Mouse (Mus musculus) CH12.LX (cell line): ENCODE measurements at regions not wholly inside any gene's neighbourhood (a gene's known extent, or its start where the extent isn't known, plus 50 kb on each side); places are given as distances from the start of the nearest gene placed in this dataset.

Experiments
- DNase-seq: peaks from one replicate; pipeline ENCODE4 v3.0.0-alpha.2; 2013; ENCODE audit errors: extremely low read depth
- H3K27ac ChIP-seq: 2 replicates; pipeline ENCODE4 v1.5.1; 2012; ENCODE audit warnings: low read depth, mild to moderate bottlenecking, control low read depth, moderate library complexity; ENCODE audit not compliant: insufficient read depth
- H3K27me3 ChIP-seq: replicated peaks from 2 replicates; pipeline ENCODE3; 2012; ENCODE audit warnings: inconsistent platforms
- H3K36me3 ChIP-seq, 2 experiments: replicated peaks in 1 of 2; 2 replicates each; pipeline versions ENCODE3 to v1.6.1; 2012; ENCODE audit warnings: inconsistent platforms in 1 of 2, low read length in 1 of 2, mild to moderate bottlenecking in 1 of 2, mixed read lengths in 1 of 2, moderate library complexity in 1 of 2; ENCODE audit not compliant: control insufficient read depth in 1 of 2, insufficient read depth in 1 of 2
- H3K4me1 ChIP-seq, 2 experiments: 2 replicates each; pipeline ENCODE4 v1.6.1; 2012; ENCODE audit warnings: inconsistent platforms in 1 of 2, moderate library complexity in 1 of 2; ENCODE audit not compliant: insufficient read depth in 2 of 2, control insufficient read depth in 1 of 2
- H3K4me2 ChIP-seq: 2 replicates; pipeline ENCODE4 v1.6.1; 2012; ENCODE audit warnings: low read depth, mild to moderate bottlenecking, control low read depth; ENCODE audit not compliant: poor library complexity, insufficient read depth, severe bottlenecking
- H3K4me3 ChIP-seq, 3 experiments: fragments of 150-350 bp in 1 of 3; sonication (generic) in 1 of 3; replicated peaks in 1 of 3; 2 replicates each; pipeline versions ENCODE3 to v1.5.1; 2011 to 2012; ENCODE audit warnings: low read depth in 2 of 3, low read length in 2 of 3, mild to moderate bottlenecking in 2 of 3, moderate library complexity in 2 of 3, control low read depth in 1 of 3, improper control_type of control experiment in 1 of 3, inconsistent platforms in 1 of 3, mixed read lengths in 1 of 3; ENCODE audit not compliant: poor library complexity in 1 of 3
- H3K79me2 ChIP-seq: replicated peaks from 2 replicates; pipeline ENCODE4 v1.6.1; 2012; ENCODE audit warnings: mild to moderate bottlenecking, moderate library complexity; ENCODE audit not compliant: control insufficient read depth, poor library complexity, insufficient read depth, severe bottlenecking; ENCODE audit errors: extremely low read depth
- H3K9ac ChIP-seq: 2 replicates; pipeline ENCODE4 v1.6.1; 2012; ENCODE audit warnings: low read depth, mild to moderate bottlenecking, control low read depth, moderate library complexity; ENCODE audit not compliant: insufficient read depth
- H3K9me3 ChIP-seq: replicated peaks from 2 replicates; pipeline ENCODE3; 2012; ENCODE audit warnings: low read length, inconsistent platforms, mixed read lengths
- CHD1 ChIP-seq: IDR thresholded peaks from 2 replicates; pipeline ENCODE4 v1.6.1; 2012; ENCODE audit warnings: low read depth, low read length, improper control_type of control experiment, inconsistent platforms
- CTCF ChIP-seq, 2 experiments: IDR thresholded peaks in 1 of 2; conservative IDR thresholded peaks in 1 of 2; 2 replicates each; pipeline ENCODE4 v1.5.1; 2011 to 2012; ENCODE audit warnings: low read depth in 2 of 2, low read length in 2 of 2, improper control_type of control experiment in 1 of 2, inconsistent platforms in 1 of 2, mild to moderate bottlenecking in 1 of 2, moderate library complexity in 1 of 2
- GABPA ChIP-seq: IDR thresholded peaks from 2 replicates; pipeline ENCODE4 v1.6.1; 2012; ENCODE audit warnings: low read depth, low read length, improper control_type of control experiment, inconsistent platforms; ENCODE audit not compliant: insufficient replicate concordance
- IRF4 ChIP-seq: IDR thresholded peaks from 2 replicates; pipeline ENCODE4 v1.6.1; 2014; ENCODE audit warnings: low read depth, mild to moderate bottlenecking, inconsistent platforms, low read length, improper control_type of control experiment
- KAT2A ChIP-seq: IDR thresholded peaks from 2 replicates; pipeline ENCODE4 v1.6.1; 2012; ENCODE audit warnings: low read length, improper control_type of control experiment, inconsistent platforms; ENCODE audit not compliant: insufficient replicate concordance
- MAFK ChIP-seq: IDR thresholded peaks from 2 replicates; pipeline ENCODE4 v1.6.1; 2011; ENCODE audit warnings: low read length, improper control_type of control experiment; ENCODE audit not compliant: insufficient replicate concordance
- MAZ ChIP-seq: IDR thresholded peaks from 2 replicates; pipeline ENCODE4 v1.6.1; 2012; ENCODE audit warnings: low read depth, mild to moderate bottlenecking, inconsistent platforms, low read length, improper control_type of control experiment, moderate library complexity
- MEF2A ChIP-seq: IDR thresholded peaks from 2 replicates; pipeline ENCODE4 v1.6.1; 2014; ENCODE audit warnings: low read depth, mild to moderate bottlenecking, inconsistent platforms, low read length, improper control_type of control experiment, borderline replicate concordance
- RCOR1 ChIP-seq: conservative IDR thresholded peaks from 2 replicates; pipeline ENCODE4 v1.6.1; 2012; ENCODE audit warnings: low read depth, mild to moderate bottlenecking, inconsistent platforms, low read length, improper control_type of control experiment
- TBP ChIP-seq: conservative IDR thresholded peaks from 2 replicates; pipeline ENCODE4 v1.6.1; 2011; ENCODE audit warnings: low read depth, low read length, improper control_type of control experiment
- TCF12 ChIP-seq: IDR thresholded peaks from 2 replicates; pipeline ENCODE4 v1.6.1; 2014; ENCODE audit warnings: low read depth, mild to moderate bottlenecking, inconsistent platforms, low read length, improper control_type of control experiment
- ZMIZ1 ChIP-seq: IDR thresholded peaks from 2 replicates; pipeline ENCODE4 v1.6.1; 2012; ENCODE audit warnings: low read depth, mild to moderate bottlenecking, inconsistent platforms, low read length, improper control_type of control experiment
- dilution Hi-C: fragments of 300-500 bp; cut with MboI; formaldehyde crosslinking; loops from 2 replicates; pipeline ENCODE4 v1.14.3; 2020; ENCODE audit warnings: low sequenced_read_pairs; ENCODE audit not compliant: extremely low pct_unique_long_range_greater_than_20kb, extremely low pct_ligation_motif_present
- in situ Hi-C: fragments of 300-500 bp; cut with MboI; formaldehyde crosslinking; loops from 3 replicates; pipeline ENCODE4 v1.14.3; 2019; ENCODE audit warnings: low sequenced_read_pairs, low pct_ligation_motif_present, low pct_unique_long_range_greater_than_20kb, mixed read lengths

GRCm38 (mm10) chr3:112088551-112088950 is 1170.1 kb downstream of the Amy2a5 start:
- no peak overlapping the region for H3K27ac ChIP-seq
- dilution Hi-C loops (no loop called here), in situ Hi-C loops (no loop called here)
- no peaks in the 10 kb centered on the region for H3K36me3 ChIP-seq
- TF ChIP-seq CHD1 (no peak), KAT2A (no peak), MEF2A (no peak), CTCF (conservative IDR thresholded peaks at IDR 0.05 in 1 of 2, IDR thresholded peaks at IDR 0.05 in 1 of 2; ENCODE audit: low read depth in 2 of 2, low read length in 2 of 2) (no peak), RCOR1 (no peak), GABPA (no peak), MAFK (no peak), TBP (no peak), MAZ (no peak), IRF4 (no peak), ZMIZ1 (no peak), TCF12 (no peak)
- no peaks in the 10 kb centered on the region for H3K27me3 ChIP-seq
- peaks cover 7% of the 10 kb centered on the region for H3K9me3 ChIP-seq
- no peak overlapping the region for H3K4me2 ChIP-seq
- no peak overlapping the region for H3K4me3 ChIP-seq
- H3K79me2 ChIP-seq = no peaks in the 10 kb centered on the region
- H3K9ac ChIP-seq = no peak overlapping the region
- no peaks in the 10 kb centered on the region for H3K4me1 ChIP-seq
- no peak for DNase-seq
